Mouse (Mus musculus): ENCODE results near the gene Ywhae.

GRCm38 (mm10) chr11:75688132-75688531 lies 44.5 kb upstream of the Ywhae start:
- TF ChIP-seq ZNF384 (IDR thresholded peaks at IDR 0.05; ENCODE audit: low read depth, low read length): peak; percentile 81
- TF ChIP-seq HCFC1 (IDR thresholded peaks at IDR 0.05; ENCODE audit: borderline replicate concordance, insufficient read depth, low read length): no peak
- TF ChIP-seq CHD2 (IDR thresholded peaks at IDR 0.05; ENCODE audit: low read depth, low read length): no peak
- TF ChIP-seq MAFK (IDR thresholded peaks at IDR 0.05; ENCODE audit: insufficient read depth, low read depth, low read length): no peak
- no peak for TF ChIP-seq ZC3H11A (IDR thresholded peaks at IDR 0.05; ENCODE audit: borderline replicate concordance, low read depth, low read length)

Data from ES-E14 (cell line).